Mouse (Mus musculus) kidney, embryonic 15.5 days (tissue): ENCODE measurements around the gene Helb. TPM values are rescaled to one million over a fixed set of nuclear protein-coding genes. Genes with fewer than 3 reads are reported as not detected.

Source experiments
- polyA plus RNA-seq: library from polyadenylated mRNA; unstranded; fragments of >200 nt; fragmentation: Nextera tagmentation; extraction: Ambion mirVana; gene quantifications from 2 replicates; pipeline ENCODE4 v1.2.1, GENCODE M21; 2015

The Helb gene
- polyA plus RNA-seq, 1 experiment from 2014 or later, result 5.5 TPM

Other genes with a start within 250 kb of the Helb start
- gene Tmbim4, start 88.6 kb upstream of the Helb start, polyA plus RNA-seq, result 151 and 159 TPM in 2 replicates
- 1.3 and 1.5 TPM in 2 replicates for gene Irak3, start 89.1 kb upstream of the Helb start, polyA plus RNA-seq
- gene Llph, start 114.1 kb upstream of the Helb start, polyA plus RNA-seq, result 52.0 and 56.8 TPM in 2 replicates